Mouse (Mus musculus) brown adipose tissue, adult 24 weeks (tissue): ENCODE data around the gene Supt7l. TPM values are rescaled to one million over a fixed set of nuclear protein-coding genes. Genes with fewer than 3 reads are reported as not detected.
A peak's percentile ranks its signal among the peaks of the same experiment; 100 is the strongest.
"Not testable (repeated sequence)": the region's sequence is repeated elsewhere in the genome, so short reads cannot be mapped to it uniquely, and the experiment has no call there.

Source experiments
- H3K27ac ChIP-seq: fragments of 200-500 bp; replicated peaks from 2 replicates; pipeline ENCODE4 v1.5.1; 2012; ENCODE audit warnings: low read depth, mild to moderate bottlenecking, low read length
- H3K4me1 ChIP-seq: fragments of 200-500 bp; 2 replicates; pipeline ENCODE4 v1.6.1; 2012; ENCODE audit warnings: low read length, mixed read lengths; ENCODE audit not compliant: control insufficient read depth, insufficient read depth, insufficient read length
- H3K4me3 ChIP-seq: fragments of 200-500 bp; 2 replicates; pipeline ENCODE4 v1.5.1; 2012; ENCODE audit warnings: low read depth, mild to moderate bottlenecking, low read length, moderate library complexity; ENCODE audit not compliant: insufficient read depth
- polyA plus RNA-seq: library from polyadenylated mRNA; stranded (reverse); fragments of >200 nt; gene quantifications from 2 replicates; pipeline ENCODE4 v1.2.4, GENCODE M21; 2012; ENCODE audit not compliant: missing spikeins, insufficient read depth, insufficient read length

Supt7l gene
- polyA plus RNA-seq, result 11.2 and 11.5 TPM in 2 replicates

- H3K4me3 ChIP-seq, result peak within 1 kb of the TSS; percentile 98
- peak within 1 kb of the TSS; percentile 96 for H3K27ac ChIP-seq
- H3K4me1 ChIP-seq, result not testable (repeated sequence)
These were observed at the start of gene Supt7l for GRCm38 (mm10) chr5:31527707-31528106. TSS of gene Supt7l (minus strand) at chr5:31527807.

- peaks cover 8% of the 10 kb centered on the region for H3K4me1 ChIP-seq
- H3K27ac ChIP-seq, result no peak overlapping the region
These were observed 49.0 kb upstream of the Supt7l start for GRCm38 (mm10) chr5:31576539-31576975.

GRCm38 (mm10) chr5:31573722-31574121 is 46.1 kb upstream of the Supt7l start:
- Histone ChIP-seq H3K4me3 (no peak overlapping the region), H3K27ac (no peak overlapping the region), H3K4me1 (peaks cover 14% of the 10 kb centered on the region)

More at GRCm38 (mm10) chr5:31576539-31576975, 49.0 kb upstream of the Supt7l start:
- H3K4me3 ChIP-seq, result no peak overlapping the region

GRCm38 (mm10) chr5:31571023-31571608 is 43.5 kb upstream of the Supt7l start:
- Histone ChIP-seq H3K4me1 (peaks cover 11% of the 10 kb centered on the region), H3K27ac (peak overlapping the region; percentile 90), H3K4me3 (peak overlapping the region; percentile 26)

GRCm38 (mm10) chr5:31567951-31568657 is 40.5 kb upstream of the Supt7l start:
- Histone ChIP-seq H3K4me1 (peaks cover 15% of the 10 kb centered on the region), H3K4me3 (no peak overlapping the region), H3K27ac (peak overlapping the region; percentile 51)

GRCm38 (mm10) chr5:31566457-31566856 is 38.9 kb upstream of the Supt7l start:
- Histone ChIP-seq H3K4me1 (peaks cover 19% of the 10 kb centered on the region), H3K27ac (no peak overlapping the region), H3K4me3 (no peak overlapping the region)

- no peak overlapping the region for H3K4me3 ChIP-seq
- H3K27ac ChIP-seq, result no peak overlapping the region
These were observed 38.4 kb upstream of the Supt7l start for GRCm38 (mm10) chr5:31566026-31566425.

GRCm38 (mm10) chr5:31564976-31565375 is 37.4 kb upstream of the Supt7l start:
- peaks cover 13% of the 10 kb centered on the region for H3K4me1 ChIP-seq
- H3K27ac ChIP-seq, result 0 out of 2 replicates have a peak overlapping the region, but pooled peaks have one; percentile 16
- no peak overlapping the region for H3K4me3 ChIP-seq

More at GRCm38 (mm10) chr5:31566026-31566425, 38.4 kb upstream of the Supt7l start:
- H3K4me1 ChIP-seq, result peaks cover 19% of the 10 kb centered on the region

- H3K27ac ChIP-seq, result peak overlapping the region; percentile 48
These were observed 36.3 kb upstream of the Supt7l start for GRCm38 (mm10) chr5:31563905-31564304.

GRCm38 (mm10) chr5:31563496-31563895 is 35.9 kb upstream of the Supt7l start:
- Histone ChIP-seq H3K4me3 (no peak overlapping the region), H3K27ac (peak overlapping the region; percentile 48), H3K4me1 (peaks cover 13% of the 10 kb centered on the region)

More at GRCm38 (mm10) chr5:31563905-31564304, 36.3 kb upstream of the Supt7l start:
- Histone ChIP-seq H3K4me1 (peaks cover 13% of the 10 kb centered on the region), H3K4me3 (no peak overlapping the region)

GRCm38 (mm10) chr5:31562036-31562666 is 34.5 kb upstream of the Supt7l start:
- Histone ChIP-seq H3K27ac (peak overlapping the region; percentile 100), H3K4me1 (peaks cover 13% of the 10 kb centered on the region), H3K4me3 (0 out of 2 replicates have a peak overlapping the region, but pooled peaks have one; percentile 18)

- H3K4me1 ChIP-seq, result peaks cover 13% of the 10 kb centered on the region
- H3K4me3 ChIP-seq, result no peak overlapping the region
- H3K27ac ChIP-seq, result no peak overlapping the region
These were observed 32.7 kb upstream of the Supt7l start for GRCm38 (mm10) chr5:31560352-31560751.

- Histone ChIP-seq H3K4me1 (peaks cover 8% of the 10 kb centered on the region), H3K27ac (no peak overlapping the region), H3K4me3 (no peak overlapping the region)
These were observed 31.8 kb upstream of the Supt7l start for GRCm38 (mm10) chr5:31559401-31559800.

GRCm38 (mm10) chr5:31535228-31535627 is 7.6 kb upstream of the Supt7l start:
- H3K4me1 ChIP-seq, result no peaks in the 10 kb centered on the region
- H3K27ac ChIP-seq, result no peak overlapping the region
- no peak overlapping the region for H3K4me3 ChIP-seq

- H3K4me1 ChIP-seq, result peaks cover 5% of the 10 kb centered on the region
- H3K27ac ChIP-seq, result no peak overlapping the region
- no peak overlapping the region for H3K4me3 ChIP-seq
These were observed 953 bp upstream of the Supt7l start for GRCm38 (mm10) chr5:31528560-31528959.
